Mouse (Mus musculus): ENCODE results near the gene Gm45808.

GRCm38 (mm10) chr7:45437046-45437445 is 49.6 kb downstream of the Gm45808 start:
- TF ChIP-seq CTCF (IDR thresholded peaks at IDR 0.05; ENCODE audit: borderline replicate concordance, insufficient read depth, low read length), result no peak
- TF ChIP-seq POLR2A (IDR thresholded peaks at IDR 0.05; ENCODE audit: low read depth, low read length), result no peak

All from embryonic fibroblast, embryonic 13.5 days (primary cell).